Mouse (Mus musculus): ENCODE measurements around the gene Nr2c2.

The Nr2c2 gene

GRCm38 (mm10) chr6:92126861-92127468 is 35.8 kb downstream of the Nr2c2 start:
- no peak for DNase-seq (ENCODE audit: low read depth, low spot score)

- DNase-seq (ENCODE audit: low read depth, low spot score) = no peak
Observed at GRCm38 (mm10) chr6:92131456-92131855, 40.3 kb downstream of the Nr2c2 start.

DNA sequence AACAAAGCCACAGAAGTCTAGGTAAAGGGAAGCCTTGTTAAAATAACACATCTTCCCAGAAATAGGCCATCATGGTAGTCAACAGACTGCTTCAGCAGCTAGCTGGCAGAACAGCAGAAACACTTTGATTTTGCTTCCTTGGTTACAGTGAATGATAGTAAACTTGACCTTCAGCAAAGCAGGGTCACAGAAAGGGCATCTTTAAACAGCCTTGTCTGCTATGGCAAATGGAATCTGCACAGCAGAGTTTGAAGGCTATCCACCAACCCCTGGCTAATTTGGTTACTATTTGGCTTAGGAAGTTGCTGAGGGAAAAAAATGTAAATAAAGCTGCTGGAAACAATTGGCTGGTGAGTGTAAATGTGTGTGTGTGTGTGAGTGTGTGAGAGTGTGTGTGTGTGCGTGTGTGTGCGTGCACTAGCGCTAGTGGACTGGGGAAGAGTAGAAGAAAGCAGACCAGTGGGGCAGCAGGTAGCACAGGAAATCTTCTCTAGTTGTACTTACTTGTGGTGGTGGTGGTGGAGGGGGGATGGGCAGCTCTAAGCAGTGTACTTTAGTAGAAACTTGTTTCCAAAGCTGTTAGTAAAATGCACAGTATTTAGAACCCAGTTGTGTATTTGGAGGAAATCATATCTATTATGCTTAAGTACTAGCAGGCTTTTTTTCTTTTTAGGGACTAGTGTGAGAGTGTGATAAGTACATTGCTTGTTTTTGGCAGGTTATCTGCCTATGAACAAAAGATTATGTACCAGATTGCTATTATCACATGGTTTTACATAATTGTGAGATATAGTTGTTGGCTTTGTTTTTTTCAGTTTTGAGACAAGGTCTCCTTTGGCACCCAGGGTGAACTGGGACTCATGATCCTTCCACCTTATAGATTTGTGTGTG is 41.1 kb downstream of the Nr2c2 start:
- DNase-seq (ENCODE audit: low read depth, low spot score) = no peak

DNA sequence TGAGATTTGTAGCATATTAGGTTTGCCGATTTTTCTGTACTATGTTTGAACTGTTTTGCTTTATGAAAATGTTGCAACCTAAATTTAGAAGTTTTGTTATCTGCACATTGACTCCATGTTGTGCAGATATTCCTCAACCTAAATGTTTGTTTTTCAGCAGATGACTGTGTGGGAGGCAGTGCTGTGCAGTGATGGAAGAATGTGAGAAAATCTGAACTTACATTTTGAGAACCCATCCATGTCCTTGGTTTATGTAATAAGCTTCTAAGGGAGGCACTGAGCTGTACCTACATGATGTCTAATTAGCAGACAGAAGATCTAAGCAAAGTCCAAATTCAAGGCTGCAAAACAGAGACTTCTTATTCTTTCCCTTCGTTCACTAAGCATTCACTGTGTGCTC is 42.4 kb downstream of the Nr2c2 start:
- DNase-seq (ENCODE audit: low read depth, low spot score) = no peak

- no peak for DNase-seq (ENCODE audit: low read depth, low spot score)
Observed at GRCm38 (mm10) chr6:92136356-92136755, 45.2 kb downstream of the Nr2c2 start.

- no peak for DNase-seq (ENCODE audit: low read depth, low spot score)
Observed at GRCm38 (mm10) chr6:92145881-92146280, 54.7 kb downstream of the Nr2c2 start.

DNA sequence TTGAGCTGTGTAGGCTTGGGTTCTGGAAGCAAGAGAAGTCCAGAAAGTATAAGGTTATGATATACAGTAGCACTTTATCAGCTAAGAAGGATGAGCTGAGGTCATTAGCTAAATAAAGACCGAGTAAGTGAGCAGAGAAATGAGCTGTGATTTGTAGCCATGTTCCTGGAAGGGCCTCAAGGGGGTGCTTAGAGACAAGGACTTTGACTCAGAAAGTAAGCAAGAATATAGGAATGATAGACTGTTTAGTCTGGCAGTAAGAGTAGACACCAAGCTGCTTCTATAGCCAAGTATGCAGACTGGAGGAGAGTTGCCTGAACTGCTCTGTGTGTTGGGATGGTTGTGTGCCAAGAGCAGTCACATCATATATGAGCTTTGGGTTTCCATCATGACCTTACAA is 62.6 kb downstream of the Nr2c2 start:
- no peak for DNase-seq (ENCODE audit: low read depth, low spot score)

- no peak for DNase-seq (ENCODE audit: low read depth, low spot score)
Observed at GRCm38 (mm10) chr6:92158801-92159200, 67.6 kb downstream of the Nr2c2 start.

DNA sequence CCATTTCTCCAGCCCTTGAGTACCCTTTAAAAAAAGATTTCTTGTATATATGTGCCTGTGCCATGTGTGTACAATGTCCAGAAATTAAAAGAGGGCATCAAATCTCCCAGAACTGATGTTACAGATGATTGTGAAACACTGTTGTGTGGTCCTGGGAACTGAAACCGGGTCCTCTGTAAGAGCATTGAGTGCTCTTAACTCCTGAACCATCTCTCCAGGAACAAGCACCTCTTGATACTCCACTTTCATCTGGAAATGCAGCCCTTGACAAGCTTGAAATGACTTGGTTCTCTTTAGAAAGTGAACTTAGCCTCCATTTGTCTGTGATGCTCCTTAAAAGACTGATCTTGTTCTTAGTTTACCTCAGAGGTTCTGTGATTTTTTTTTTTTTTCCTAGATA is 71.5 kb downstream of the Nr2c2 start:
- DNase-seq (ENCODE audit: low read depth, low spot score) = no peak

DNA sequence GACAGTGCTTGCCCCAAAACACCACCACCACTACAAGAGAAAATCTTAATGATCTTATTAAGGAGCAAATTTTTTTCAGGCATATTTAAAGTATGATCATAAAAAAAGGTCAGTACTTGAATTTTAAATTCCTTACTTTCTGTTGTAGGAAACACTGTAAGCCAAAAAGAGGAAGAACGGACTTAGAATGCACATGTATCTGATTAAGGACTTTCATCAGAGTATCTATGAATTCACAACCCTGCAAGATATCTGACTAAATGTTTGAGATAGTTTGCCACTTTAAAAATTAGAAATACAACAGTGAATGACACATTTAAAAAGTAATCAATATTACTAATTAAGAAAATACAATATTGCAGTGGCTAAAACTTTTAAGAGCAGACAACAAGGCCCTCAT is 85.3 kb downstream of the Nr2c2 start:
- no peak for DNase-seq (ENCODE audit: low read depth, low spot score)

DNA sequence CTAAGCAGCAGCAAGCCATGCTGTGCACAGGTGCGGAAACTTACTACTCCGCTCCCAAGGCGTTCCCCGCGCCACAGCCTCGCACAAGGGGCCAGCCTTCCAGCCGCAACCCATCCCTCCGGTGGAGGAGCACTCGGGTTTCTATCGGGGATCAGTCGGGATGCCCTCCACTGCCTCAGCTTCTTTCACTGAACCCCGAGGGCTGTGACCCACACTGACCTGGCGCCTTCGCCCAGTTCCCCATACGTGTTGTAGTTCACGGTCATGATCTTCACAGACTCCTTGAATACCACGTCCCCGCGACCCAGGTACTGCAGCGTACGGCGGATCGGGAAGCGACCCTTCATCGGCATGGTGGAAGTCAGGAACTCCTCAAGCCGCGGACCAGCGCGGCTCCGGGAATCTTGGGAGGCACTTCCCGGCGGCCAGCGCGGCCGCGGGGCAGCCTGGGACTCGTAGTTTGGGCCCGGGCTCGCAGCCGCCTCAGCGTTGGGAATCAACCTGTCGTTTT is 92.5 kb downstream of the Nr2c2 start, which contains the start of gene Mrps25:
TSS of gene Mrps25 (minus strand) at position 413 of the 511 bp plus-strand sequence.
- peak; percentile 84 for DNase-seq (ENCODE audit: low read depth, low spot score)

GRCm38 (mm10) chr6:92184178-92184577 is 93.0 kb downstream of the Nr2c2 start:
- DNase-seq (ENCODE audit: low read depth, low spot score) = peak; percentile 12

DNA sequence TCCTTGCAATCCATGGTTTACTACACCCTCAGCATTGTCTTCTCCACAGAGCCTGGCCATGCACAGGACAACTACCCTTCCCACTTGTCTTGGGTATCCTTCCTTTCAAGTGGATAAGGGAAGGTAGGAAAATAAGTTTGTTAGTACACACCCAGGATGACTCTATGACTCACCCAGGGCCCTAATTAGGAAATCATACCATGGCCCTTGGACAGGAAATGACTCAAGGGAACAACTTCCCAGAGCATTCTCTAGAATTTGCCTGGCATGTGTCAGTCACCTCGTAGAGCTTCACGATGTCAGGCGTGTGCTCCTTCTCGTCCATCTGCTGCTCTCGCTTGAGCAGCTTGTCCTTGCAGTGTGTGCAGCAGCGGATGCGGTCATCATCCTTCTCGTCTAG is 108.2 kb downstream of the Nr2c2 start:
- no peak for DNase-seq (ENCODE audit: low read depth, low spot score)

DNA sequence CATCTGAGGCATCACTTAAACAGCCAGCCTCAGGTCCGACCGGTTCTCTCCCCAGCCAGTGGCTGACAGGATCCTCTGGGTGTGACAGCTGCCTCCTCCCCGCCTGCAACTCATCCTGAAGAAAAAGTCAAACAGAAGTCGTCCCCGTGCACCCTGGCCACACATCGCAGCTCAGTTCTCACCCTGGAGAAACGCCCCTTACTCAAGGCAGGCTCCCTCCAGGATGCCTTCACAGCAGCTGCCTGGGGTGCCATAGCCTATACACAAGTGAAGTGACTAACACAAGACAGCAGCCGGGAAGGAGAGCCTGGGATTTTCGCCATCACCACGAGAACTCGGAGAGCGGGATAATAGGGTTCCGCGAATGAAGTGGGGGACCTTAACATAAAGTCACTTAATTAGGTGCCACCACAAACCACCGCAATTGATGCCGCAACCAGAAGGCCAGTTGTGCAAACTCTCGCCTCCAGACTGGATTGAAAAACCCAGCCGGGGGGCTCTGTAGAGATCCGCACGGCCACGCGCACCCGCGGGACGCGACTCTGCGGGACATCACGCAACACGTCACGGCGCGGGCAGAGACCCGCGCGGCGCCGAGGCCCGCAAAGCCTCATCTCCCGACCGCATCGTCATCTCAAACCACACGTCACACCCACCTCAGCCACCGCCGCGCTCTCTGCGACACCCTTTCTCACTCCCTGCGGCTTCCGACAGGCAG is 123.0 kb downstream of the Nr2c2 start:
- DNase-seq (ENCODE audit: low read depth, low spot score) = peak; percentile 15

GRCm38 (mm10) chr6:92214773-92215449 is 123.7 kb downstream of the Nr2c2 start, which contains the start of gene Rbsn:
Rbsn (minus strand) TSS chr6:92214925.
- peak; percentile 94 for DNase-seq (ENCODE audit: low read depth, low spot score)

DNA sequence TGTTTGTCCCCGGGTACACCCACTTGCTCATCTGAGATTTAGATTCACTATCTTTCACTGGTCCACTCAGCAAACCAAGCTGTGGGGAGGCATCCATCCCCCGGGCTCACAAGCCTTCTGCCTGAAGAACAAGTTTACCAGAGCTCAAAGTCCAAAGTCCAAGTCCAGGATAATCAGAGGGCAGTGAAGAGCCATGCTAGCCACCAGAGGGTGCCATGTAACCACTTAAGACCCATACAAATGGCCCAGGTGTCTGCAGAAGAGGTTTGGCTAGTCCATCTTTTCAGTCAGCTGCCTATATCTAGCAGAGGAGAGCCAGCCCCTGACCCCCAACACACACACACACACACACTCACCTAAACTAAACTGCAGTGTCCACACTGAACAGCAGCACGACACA is 128.3 kb downstream of the Nr2c2 start:
- peak; percentile 55 for DNase-seq (ENCODE audit: low read depth, low spot score)

DNA sequence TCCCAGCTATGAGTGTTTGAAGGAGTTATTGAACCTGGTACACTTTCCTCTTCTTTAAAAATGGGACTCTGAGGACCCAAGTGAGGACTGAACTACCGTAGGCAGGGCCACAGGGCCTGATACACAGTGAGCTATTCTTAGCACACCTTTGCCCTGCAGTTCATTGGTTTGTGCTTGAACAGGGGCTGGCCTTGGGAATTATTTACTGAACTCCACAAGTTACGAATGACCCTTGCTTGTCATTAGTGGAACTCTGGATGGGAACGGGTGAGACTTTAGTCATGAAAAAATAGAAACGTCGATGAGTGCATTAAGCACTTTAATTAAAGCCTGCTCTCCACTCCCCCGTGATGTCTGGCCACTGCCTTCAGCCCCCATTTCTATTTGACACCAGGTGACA is 130.4 kb downstream of the Nr2c2 start:
- no peak for DNase-seq (ENCODE audit: low read depth, low spot score)

- no peak for DNase-seq (ENCODE audit: low read depth, low spot score)
Observed at GRCm38 (mm10) chr6:92222021-92222420, 130.8 kb downstream of the Nr2c2 start.

All from mesoderm, embryonic 11.5 days (tissue).